Mouse (Mus musculus) left cerebral cortex, adult 18-20 months (tissue): ENCODE data around the gene Inka1. TPM values are rescaled to one million over a fixed set of nuclear protein-coding genes. Genes with fewer than 3 reads are reported as not detected.

Experiments used
- DNase-seq, 2 experiments: peaks; one replicate each; pipeline ENCODE4 v3.0.0; 2021 to 2022; ENCODE audit warnings: low spot score in 2 of 2, mixed read lengths in 1 of 2
- total RNA-seq, 2 experiments: library from RNA; stranded (reverse); gene quantifications; 2 replicates each; pipeline ENCODE4 v1.2.3; 2021

The Inka1 gene
- total RNA-seq, 2 experiments from 2014 or later = 4.0 to 4.5 TPM

DNA sequence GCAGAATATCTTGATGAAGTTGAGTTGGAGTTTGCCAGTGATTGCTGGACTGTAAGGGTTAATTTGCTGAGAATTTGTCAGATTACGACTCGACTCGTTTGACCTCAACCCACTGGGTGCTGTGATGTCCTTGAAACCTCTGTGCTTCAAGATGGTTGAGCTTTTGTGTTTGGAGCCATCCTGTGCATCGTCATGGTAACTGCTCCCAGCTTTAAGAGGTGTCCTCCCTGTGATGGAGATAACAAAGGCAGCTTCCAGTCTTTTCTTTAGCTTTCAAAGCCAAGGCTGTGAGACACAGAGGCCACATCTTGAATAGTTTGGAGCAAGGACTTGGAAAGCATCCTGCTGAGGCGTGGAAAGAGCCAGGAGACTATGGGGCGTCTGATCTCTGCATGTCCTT, 28.5 kb downstream of the Inka1 start:
- no peak for DNase-seq

DNA sequence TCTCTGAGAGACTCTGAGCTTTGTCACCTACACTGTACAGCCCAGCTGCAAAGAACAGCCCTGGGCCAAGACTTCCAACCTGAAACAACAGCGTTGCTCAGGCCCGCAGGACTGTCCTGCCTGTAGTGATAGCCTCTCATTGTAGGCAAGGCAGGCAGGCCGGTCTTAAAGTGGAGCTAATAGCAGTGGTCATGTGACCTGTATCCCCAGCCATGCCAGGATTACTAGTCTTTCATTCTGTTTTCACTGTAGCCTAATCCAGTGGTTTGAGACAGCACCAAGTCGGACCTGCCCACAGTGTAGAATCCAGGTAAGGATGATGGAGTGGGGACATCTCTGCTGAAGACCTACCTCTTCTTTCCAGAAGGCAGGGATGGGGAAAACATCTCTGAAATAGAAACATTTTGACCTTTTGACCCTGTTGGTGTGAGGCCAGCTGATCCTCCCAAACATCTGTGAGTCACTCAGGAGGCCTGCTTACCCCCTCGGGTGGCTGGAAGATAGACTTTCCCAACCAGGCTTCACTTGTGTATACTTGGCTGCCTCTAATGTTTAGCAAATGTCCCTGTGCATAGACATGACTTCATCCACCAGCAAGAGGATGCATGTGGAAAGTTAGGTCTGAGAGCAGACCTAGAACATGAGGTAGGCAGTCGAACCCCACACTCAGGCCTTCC, 29.9 kb downstream of the Inka1 start:
- no peak for DNase-seq

DNA sequence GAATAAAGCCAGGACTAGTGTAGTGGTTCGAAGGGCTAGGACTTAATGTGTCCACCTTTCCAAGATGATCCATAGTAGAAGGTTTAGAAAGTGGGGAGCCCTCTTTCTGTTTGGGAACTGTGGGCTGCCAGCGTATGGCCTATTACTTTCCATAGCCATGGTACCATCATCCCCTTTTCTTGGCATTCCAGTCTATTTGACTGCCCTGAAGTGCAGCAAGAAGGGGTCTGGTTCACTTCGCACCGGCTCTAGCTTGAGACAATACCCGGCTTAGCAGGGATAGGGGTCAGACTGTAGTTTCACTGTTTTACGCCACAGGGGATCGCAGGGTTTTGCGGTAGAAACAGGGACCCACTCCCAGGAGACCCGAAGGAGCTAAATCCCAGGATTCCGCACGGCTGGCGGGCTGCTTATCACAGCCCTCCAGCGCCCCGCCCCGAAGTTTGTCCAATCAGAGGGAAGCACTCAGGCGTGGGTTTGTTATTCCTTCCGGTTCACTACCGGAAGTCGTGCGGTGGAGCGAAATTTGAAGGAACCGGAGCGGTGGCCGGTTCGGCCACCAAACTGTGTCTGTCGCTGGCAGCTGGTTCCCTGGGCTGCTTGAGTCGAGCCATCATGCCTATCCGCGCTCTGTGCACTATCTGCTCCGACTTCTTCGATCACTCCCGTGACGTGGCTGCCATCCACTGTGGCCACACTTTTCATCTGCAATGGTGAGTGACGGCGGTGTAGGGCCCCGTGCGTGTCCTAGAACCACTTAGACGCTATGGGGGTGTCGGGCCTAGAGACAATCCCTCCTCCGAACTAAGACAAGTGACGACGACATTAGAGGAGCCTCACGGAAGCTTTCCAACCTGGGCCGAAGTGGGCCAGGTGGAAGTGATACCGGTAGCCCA, 35.0 kb downstream of the Inka1 start:
- DNase-seq = peak; percentile 92

DNA sequence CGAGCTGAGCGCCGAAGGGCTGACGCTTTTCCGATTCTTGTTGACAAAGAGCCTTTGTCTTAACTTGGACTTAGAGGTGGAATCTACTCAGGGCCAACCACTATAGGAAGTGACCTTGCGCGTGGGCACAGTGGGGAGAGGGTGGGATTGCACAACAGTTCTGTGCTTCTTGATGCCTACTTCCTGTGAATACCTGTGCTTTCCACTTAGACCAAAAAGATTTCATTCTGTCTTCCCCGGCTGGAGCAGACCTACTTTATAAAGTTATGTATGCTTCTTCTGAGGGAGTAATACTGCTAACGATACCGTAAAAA, 35.8 kb downstream of the Inka1 start, which contains the start of gene Traip:
Traip (plus strand) TSS at position 215 of the 314 bp plus-strand sequence.
- no peak for DNase-seq

DNA sequence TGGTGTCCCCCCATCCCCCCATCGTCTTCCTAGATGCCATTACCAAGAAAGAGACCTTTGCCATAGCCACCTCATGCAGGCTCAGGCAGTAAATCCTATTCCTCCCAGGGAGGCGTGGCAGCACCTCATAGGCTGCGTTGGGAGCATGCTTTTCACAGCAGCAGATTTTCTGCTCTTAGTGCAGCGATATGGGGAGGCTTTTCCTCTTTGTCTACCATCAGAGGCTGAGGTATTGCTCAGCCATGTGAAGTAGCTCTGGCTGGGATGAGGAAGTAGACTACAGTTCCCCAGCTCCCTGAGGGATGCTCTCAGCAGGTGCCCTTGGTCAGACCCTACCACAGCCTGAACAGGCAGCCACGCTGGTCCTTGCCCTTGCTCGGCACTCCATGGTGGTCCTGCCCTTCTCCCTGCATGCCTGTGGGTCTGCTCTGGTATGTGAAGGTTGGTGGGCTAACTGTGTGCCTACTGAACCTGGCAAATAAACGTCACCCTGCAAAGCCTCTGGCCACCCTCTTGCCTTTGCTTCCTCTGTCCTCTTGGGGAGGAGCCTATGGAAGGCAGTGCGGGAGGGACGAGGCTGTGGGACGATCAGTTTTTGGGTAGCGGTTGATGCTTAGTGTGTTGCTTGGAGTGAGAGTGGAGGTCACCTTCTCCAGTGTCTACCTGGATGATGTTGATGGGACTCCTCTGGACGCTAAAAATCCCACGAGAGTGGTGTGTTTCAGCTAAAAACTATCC, 36.3 kb downstream of the Inka1 start:
- no peak for DNase-seq

DNA sequence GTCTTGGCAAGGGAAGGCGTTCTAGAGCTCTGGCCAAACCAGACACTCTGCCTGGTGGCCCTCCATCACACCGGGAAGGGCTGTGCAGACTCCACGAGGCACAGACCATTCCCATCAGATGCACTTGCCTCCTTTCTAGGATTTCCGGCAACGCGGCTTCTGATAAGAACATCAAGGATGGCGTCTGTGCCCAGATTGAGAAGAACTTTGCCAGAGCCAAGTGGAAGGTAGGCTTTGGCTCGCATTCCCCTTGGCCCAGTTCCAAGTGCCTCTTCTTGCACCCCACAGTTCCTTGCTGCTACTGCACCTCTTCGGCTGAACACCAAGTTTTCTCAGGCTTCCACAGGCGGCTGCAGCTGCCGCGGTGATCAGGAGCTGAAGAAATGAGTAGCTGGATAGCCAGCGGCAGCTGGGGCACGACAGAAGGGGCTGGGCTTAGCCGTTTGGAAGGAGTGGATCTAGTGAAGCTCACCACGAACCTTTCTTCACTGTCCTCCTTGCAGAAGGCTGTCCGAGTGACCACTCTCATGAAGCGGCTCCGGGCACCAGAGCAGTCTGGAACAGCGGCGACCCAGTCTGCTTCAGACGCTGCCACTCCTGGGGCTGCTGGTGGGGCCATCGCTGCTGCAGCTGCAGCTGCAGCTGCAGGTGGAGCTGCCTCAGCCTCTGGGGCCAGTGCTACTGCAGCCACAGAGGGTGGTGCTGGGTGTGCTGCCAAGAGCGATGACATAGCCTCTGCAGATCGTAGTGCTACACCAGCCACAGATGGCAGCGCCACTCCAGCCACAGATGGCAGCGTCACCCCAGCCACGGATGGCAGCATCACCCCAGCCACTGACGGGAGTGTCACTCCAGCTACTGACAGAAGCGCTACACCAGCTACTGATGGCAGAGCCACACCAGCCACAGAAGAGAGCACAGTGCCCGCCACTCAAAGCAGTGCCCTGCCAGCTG, 38.2 kb downstream of the Inka1 start:
- no peak for DNase-seq

DNA sequence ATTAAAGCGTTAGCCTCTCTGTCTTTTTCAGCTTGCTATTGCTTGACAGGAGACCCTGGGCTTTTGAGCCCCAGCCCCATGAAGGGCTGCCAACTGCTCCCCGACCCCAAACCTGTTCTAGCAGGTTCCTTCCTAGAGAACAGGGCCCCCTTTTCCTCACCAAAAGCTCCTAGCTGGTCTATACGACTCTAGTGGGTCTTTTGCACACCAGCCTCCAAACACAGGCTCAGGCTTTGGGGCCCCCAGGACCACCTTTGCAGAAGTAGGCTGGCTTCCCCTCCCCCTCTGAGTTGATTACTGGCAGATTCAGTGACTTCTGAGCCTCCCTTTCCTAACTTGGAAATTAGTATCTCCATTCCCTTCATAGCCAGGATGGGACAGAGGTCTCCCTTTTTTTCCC, 48.8 kb downstream of the Inka1 start:
- no peak for DNase-seq

DNA sequence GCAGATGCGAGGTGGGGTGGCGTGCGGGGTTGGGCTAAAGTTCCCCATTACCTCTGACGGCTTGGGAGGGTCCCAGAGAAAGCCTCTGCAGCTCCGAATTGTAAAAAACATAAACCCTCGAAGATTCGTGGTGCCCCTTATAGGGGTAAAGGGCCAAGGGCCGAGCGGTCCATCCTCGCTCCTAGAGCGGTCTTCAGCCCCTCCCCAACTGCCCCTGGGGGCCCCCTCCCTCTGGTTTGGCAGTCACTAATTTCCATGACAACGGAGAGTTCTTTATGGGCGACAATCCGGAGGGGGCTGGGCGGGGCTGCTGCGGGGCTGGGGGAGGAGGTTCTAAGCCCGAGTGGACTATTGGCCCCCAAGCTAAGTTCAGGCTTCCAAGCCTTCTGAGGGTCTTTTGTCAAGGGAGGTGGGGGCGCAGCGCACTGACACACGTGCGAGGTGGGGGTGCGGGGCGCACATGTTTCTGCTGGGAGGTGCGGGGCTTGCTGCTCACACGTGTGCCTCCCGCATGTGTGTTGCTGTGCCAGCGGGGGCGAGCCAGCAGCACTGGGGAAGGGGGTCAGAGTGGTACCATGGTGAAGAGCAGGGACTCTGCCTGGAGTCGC, 49.4 kb downstream of the Inka1 start:
- DNase-seq = peak in 1 of 2 experiments; percentile 66

DNA sequence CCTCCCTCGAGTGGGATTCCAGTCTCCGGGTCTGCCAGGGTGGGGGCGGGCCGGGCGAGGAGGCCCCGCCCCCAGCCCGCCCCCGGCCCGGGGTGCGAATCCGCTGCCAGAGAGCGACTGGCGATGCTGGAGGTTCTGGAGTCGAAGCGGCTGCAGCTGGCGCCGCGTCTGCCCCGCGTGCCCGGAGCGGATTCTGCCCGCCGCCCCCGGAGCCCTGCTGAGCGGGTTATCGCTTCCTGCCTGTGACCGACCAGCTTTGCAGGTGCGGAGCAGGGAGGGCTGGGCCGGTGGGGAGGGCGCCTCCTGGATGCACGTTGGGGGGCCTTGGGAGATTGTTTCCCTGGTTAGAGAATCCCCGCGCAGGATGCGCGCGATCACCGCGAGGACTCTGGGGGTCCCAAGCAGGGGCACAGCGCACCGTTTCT, 49.9 kb downstream of the Inka1 start:
- peak; percentile 54 to 72 for DNase-seq

DNA sequence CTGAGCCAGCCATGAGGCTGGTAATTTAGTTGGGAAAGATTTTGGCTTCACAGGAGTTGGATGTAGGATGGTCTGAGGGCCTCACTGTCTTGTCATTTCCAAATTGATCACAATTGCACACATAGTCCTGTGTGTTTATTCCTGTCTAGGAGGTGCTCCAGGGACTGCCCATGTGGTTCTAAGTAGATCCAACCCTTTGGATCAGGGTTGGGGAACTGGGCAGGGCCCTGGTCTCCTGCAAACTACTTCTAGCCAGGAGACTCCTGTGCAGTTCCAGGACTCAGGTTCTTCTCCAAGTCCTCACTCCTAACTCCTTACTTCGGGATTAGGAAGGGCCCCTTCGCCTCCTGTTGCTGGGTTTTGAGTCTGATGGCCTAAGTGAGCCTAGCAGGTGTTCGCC, 50.3 kb downstream of the Inka1 start, which contains the start of gene Camkv:
Camkv (plus strand) TSS at position 301 of the 400 bp plus-strand sequence.
- DNase-seq = no peak

Other genes with a start within 250 kb of the Inka1 start
- gene Rbm5, start 214.9 kb downstream of the Inka1 start, total RNA-seq = 100 to 1,000 TPM; 120 to 133 TPM
- 10 to 100 TPM; 54.0 to 57.3 TPM for gene Rbm6, start 112.6 kb downstream of the Inka1 start, total RNA-seq
- gene Mon1a, start 97.7 kb downstream of the Inka1 start, total RNA-seq = 10 to 100 TPM; 27.1 to 28.1 TPM
- gene Mst1r, start 79.0 kb downstream of the Inka1 start, total RNA-seq = 1 to 10 TPM in 1 of 2 experiments, under 1 TPM in 1; 0.89 to 1.2 TPM
- gene Actl11, start 57.4 kb downstream of the Inka1 start, total RNA-seq = not detected
- 100 to 1,000 TPM; 322 to 377 TPM for gene Camkv, start 50.2 kb downstream of the Inka1 start, total RNA-seq
- gene Traip, start 35.7 kb downstream of the Inka1 start, total RNA-seq = 1 to 10 TPM; 7.5 to 9.1 TPM
- 1 to 10 TPM; 4.3 to 5.0 TPM for gene Uba7, start 10.4 kb downstream of the Inka1 start, total RNA-seq
- under 1 TPM in 1 of 2 experiments, not detected in 1; 0.40 TPM for gene Gm20661, start 2.8 kb downstream of the Inka1 start, total RNA-seq
- gene Cdhr4, start 6.6 kb upstream of the Inka1 start, total RNA-seq = 1 to 10 TPM in 1 of 2 experiments, under 1 TPM in 1; 0.68 to 2.1 TPM
- 1 to 10 TPM; 6.1 to 9.5 TPM for gene Gm20662, start 10.5 kb upstream of the Inka1 start, total RNA-seq
- 100 to 1,000 TPM; 199 to 224 TPM for gene Ip6k1, start 16.6 kb upstream of the Inka1 start, total RNA-seq
- gene Gmppb, start 63.4 kb upstream of the Inka1 start, total RNA-seq = 10 to 100 TPM; 18.1 to 20.2 TPM
- 1 to 10 TPM; 1.2 to 1.7 TPM for gene Amigo3, start 67.3 kb upstream of the Inka1 start, total RNA-seq
- not detected for gene Mst1, start 94.6 kb upstream of the Inka1 start, total RNA-seq
- gene Rnf123, start 97.5 kb upstream of the Inka1 start, total RNA-seq = 10 to 100 TPM; 83.8 to 86.7 TPM
- 10 to 100 TPM; 29.2 to 32.2 TPM for gene Apeh, start 108.7 kb upstream of the Inka1 start, total RNA-seq
- 100 to 1,000 TPM; 243 to 246 TPM for gene Bsn, start 204.5 kb upstream of the Inka1 start, total RNA-seq